Mouse (Mus musculus): ENCODE results near the gene Gpr180.

Gpr180 gene

DNA sequence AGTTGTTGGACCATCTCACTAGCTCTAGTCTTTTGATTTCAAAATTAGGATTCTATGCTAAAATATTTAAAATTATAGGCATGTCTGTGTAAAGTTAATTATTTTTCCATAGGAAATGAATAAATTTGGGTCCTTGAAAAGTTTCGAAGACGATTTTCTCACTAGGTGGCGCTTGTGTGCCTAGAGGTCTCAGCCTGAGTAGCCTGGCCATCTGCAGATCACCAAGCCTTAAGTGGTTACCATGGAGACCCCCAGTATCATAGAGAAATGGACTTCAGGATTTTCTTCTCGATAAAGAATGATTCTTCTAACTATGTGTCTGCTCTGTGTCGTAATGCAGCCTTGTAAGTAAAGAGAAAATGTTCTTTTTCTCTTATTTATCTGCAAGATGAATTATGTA is 72.7 kb downstream of the Gpr180 start:
- DNase-seq = peak; percentile 79 to 82

- no peak for DNase-seq
These were observed 75.3 kb downstream of the Gpr180 start for GRCm38 (mm10) chr14:118212188-118212804.

All from cerebellum, postnatal 10 days (tissue).